Mouse (Mus musculus): Measurements from ENCODE around the gene 4932438A13Rik.
A peak's percentile ranks its signal among the peaks of the same experiment; 100 is the strongest.

The 4932438A13Rik gene

GRCm38 (mm10) chr3:36862721-36863275, at the start of gene 4932438A13Rik:
Gene 4932438A13Rik, plus strand, starts transcription at chr3:36863104.
- DNase-seq (ENCODE audit: low spot score): peak; percentile 98

- DNase-seq (ENCODE audit: low spot score): no peak
Observed at GRCm38 (mm10) chr3:36816633-36817032, 46.3 kb upstream of the 4932438A13Rik start.

- no peak for DNase-seq (ENCODE audit: low spot score)
Observed at GRCm38 (mm10) chr3:36819402-36819801, 43.5 kb upstream of the 4932438A13Rik start.

GRCm38 (mm10) chr3:36821037-36821436, 41.9 kb upstream of the 4932438A13Rik start:
- DNase-seq (ENCODE audit: low spot score): no peak

GRCm38 (mm10) chr3:36825098-36825497, 37.8 kb upstream of the 4932438A13Rik start:
- DNase-seq (ENCODE audit: low spot score): no peak

GRCm38 (mm10) chr3:36825554-36825953, 37.4 kb upstream of the 4932438A13Rik start:
- DNase-seq (ENCODE audit: low spot score): no peak

- DNase-seq (ENCODE audit: low spot score): no peak
Observed at GRCm38 (mm10) chr3:36827274-36828025, 35.5 kb upstream of the 4932438A13Rik start.

- no peak for DNase-seq (ENCODE audit: low spot score)
Observed at GRCm38 (mm10) chr3:36830218-36830617, 32.7 kb upstream of the 4932438A13Rik start.

GRCm38 (mm10) chr3:36834426-36834825, 28.5 kb upstream of the 4932438A13Rik start:
- DNase-seq (ENCODE audit: low spot score): no peak

- DNase-seq (ENCODE audit: low spot score): no peak
Observed at GRCm38 (mm10) chr3:36834832-36835231, 28.1 kb upstream of the 4932438A13Rik start.

GRCm38 (mm10) chr3:36835525-36836203, 27.2 kb upstream of the 4932438A13Rik start:
- no peak for DNase-seq (ENCODE audit: low spot score)

- DNase-seq (ENCODE audit: low spot score): no peak
Observed at GRCm38 (mm10) chr3:36836833-36837232, 26.1 kb upstream of the 4932438A13Rik start.

GRCm38 (mm10) chr3:36840650-36841555, 22.0 kb upstream of the 4932438A13Rik start:
- peak; percentile 67 for DNase-seq (ENCODE audit: low spot score)

- peak; percentile 43 for DNase-seq (ENCODE audit: low spot score)
Observed at GRCm38 (mm10) chr3:36853733-36854440, 9.0 kb upstream of the 4932438A13Rik start.

GRCm38 (mm10) chr3:36861411-36862410, 1.2 kb upstream of the 4932438A13Rik start:
- no peak for DNase-seq (ENCODE audit: low spot score)

- DNase-seq (ENCODE audit: low spot score): no peak
Observed at GRCm38 (mm10) chr3:36863427-36863826, 523 bp downstream of the 4932438A13Rik start.

GRCm38 (mm10) chr3:36863881-36864280, 977 bp downstream of the 4932438A13Rik start:
- DNase-seq (ENCODE audit: low spot score): no peak

- DNase-seq (ENCODE audit: low spot score): no peak
Observed at GRCm38 (mm10) chr3:36864466-36864865, 1.6 kb downstream of the 4932438A13Rik start.

- no peak for DNase-seq (ENCODE audit: low spot score)
Observed at GRCm38 (mm10) chr3:36905372-36905771, 42.5 kb downstream of the 4932438A13Rik start.

- no peak for DNase-seq (ENCODE audit: low spot score)
Observed at GRCm38 (mm10) chr3:36917832-36918231, 54.9 kb downstream of the 4932438A13Rik start.

Data from lung, postnatal 25 days (tissue).